Mouse (Mus musculus) ES-E14 (cell line): ENCODE results near the gene Gmpr2. TPM values are rescaled to one million over a fixed set of nuclear protein-coding genes. Genes with fewer than 3 reads are reported as not detected.

ENCODE experiments used
- DNase-seq: peaks from one replicate; pipeline ENCODE4 v3.0.0-alpha.2; 2013; ENCODE audit warnings: low read depth, low spot score
- H3K27ac ChIP-seq: 2 replicates; pipeline ENCODE4 v1.5.1; 2012; ENCODE audit warnings: low read depth, mild to moderate bottlenecking, low read length, moderate library complexity, mixed read lengths; ENCODE audit not compliant: poor library complexity, insufficient read depth, severe bottlenecking
- H3K36me3 ChIP-seq: 2 replicates; pipeline ENCODE4 v1.6.1; 2012; ENCODE audit warnings: mild to moderate bottlenecking, low read length, moderate library complexity, mixed read lengths; ENCODE audit not compliant: control insufficient read depth, poor library complexity, insufficient read depth, severe bottlenecking
- H3K4me1 ChIP-seq, 2 experiments: fragments of 150-350 bp in 1 of 2; sonication (generic) in 1 of 2; 2 replicates each; pipeline ENCODE4 v1.6.1; 2012; ENCODE audit warnings: low read length in 2 of 2, mild to moderate bottlenecking in 1 of 2, mixed read lengths in 1 of 2; ENCODE audit not compliant: control insufficient read depth in 2 of 2, insufficient read depth in 2 of 2, poor library complexity in 1 of 2
- H3K4me3 ChIP-seq, 2 experiments: fragments of 150-350 bp in 1 of 2; sonication (generic) in 1 of 2; 2 replicates each; pipeline ENCODE4 v1.5.1; 2012; ENCODE audit warnings: low read length in 2 of 2, low read depth in 1 of 2, mild to moderate bottlenecking in 1 of 2, mixed read lengths in 1 of 2; ENCODE audit not compliant: insufficient read depth in 1 of 2, poor library complexity in 1 of 2, severe bottlenecking in 1 of 2
- H3K9ac ChIP-seq: 2 replicates; pipeline ENCODE4 v1.6.1; 2012; ENCODE audit warnings: low read depth, mild to moderate bottlenecking, low read length, mixed read lengths; ENCODE audit not compliant: poor library complexity, insufficient read depth, severe bottlenecking
- H3K9me3 ChIP-seq: fragments of 150-350 bp; sonication (generic); 2 replicates; pipeline ENCODE4 v1.6.1; 2012; ENCODE audit warnings: low read depth, mild to moderate bottlenecking, low read length; ENCODE audit not compliant: control insufficient read depth, insufficient read depth
- CHD2 ChIP-seq: IDR thresholded peaks from 2 replicates; pipeline ENCODE4 v1.6.1; 2014; ENCODE audit warnings: mild to moderate bottlenecking, low read depth, low read length, inconsistent platforms
- HCFC1 ChIP-seq: IDR thresholded peaks from 2 replicates; pipeline ENCODE4 v1.6.1; 2012; ENCODE audit warnings: low read length, inconsistent platforms, borderline replicate concordance; ENCODE audit not compliant: insufficient read depth
- MAFK ChIP-seq: IDR thresholded peaks from 2 replicates; pipeline ENCODE4 v1.6.1; 2014; ENCODE audit warnings: mild to moderate bottlenecking, low read depth, low read length, inconsistent platforms; ENCODE audit not compliant: insufficient read depth
- ZC3H11A ChIP-seq: IDR thresholded peaks from 2 replicates; pipeline ENCODE4 v1.6.1; 2012; ENCODE audit warnings: low read depth, mild to moderate bottlenecking, inconsistent platforms, low read length, borderline replicate concordance
- ZNF384 ChIP-seq: IDR thresholded peaks from 2 replicates; pipeline ENCODE4 v1.6.1; 2012; ENCODE audit warnings: low read depth, low read length, inconsistent platforms
- in situ Hi-C, 2 experiments: fragments of 600-800 bp; cut with MboI; formaldehyde crosslinking; loops; one replicate each; pipeline ENCODE4 v1.15.1; 2025; ENCODE audit warnings: low sequenced_read_pairs in 2 of 2, inconsistent platforms in 1 of 2; ENCODE audit not compliant: unreplicated experiment in 2 of 2
- total RNA-seq: library from RNA; depleted of rRNA; stranded (reverse); fragments of 300-350 nt; gene quantifications from 2 replicates; pipeline ENCODE4 v1.2.3, GENCODE M21; 2012

Gene Gmpr2
- total RNA-seq, 1 experiment: 15.3 TPM

DNA sequence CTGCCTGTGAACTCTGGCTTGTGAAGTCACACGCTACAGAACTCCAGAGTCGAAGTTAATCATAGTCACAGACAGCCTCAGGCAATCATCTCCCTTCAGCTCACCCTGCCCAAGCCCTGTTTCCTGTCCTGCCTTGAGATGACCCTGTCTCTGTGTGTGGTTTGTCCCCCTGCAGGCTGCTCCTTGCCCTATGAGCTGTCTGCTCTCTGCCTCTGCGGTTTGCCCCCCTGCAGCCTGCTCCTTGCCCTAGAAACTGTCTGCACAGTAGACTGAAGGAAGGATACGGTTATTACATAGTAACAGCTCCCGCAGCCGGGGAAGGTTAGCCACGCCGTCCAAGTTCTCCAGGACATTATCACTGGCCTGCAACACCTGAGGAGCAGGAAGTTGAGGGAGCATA, 45.1 kb downstream of the Gmpr2 start:
- DNase-seq: no peak
- H3K4me1 ChIP-seq: peaks cover 12 to 35% of the 10 kb centered on the region in 2 experiments; a peak in 3 of 4 replicates
- H3K36me3 ChIP-seq: peaks cover 35% of the 10 kb centered on the region
- H3K9ac ChIP-seq: no peak overlapping the region
- H3K4me3 ChIP-seq: no peak overlapping the region
- no peak for TF ChIP-seq ZNF384
- TF ChIP-seq ZC3H11A: no peak
- no peak for TF ChIP-seq HCFC1
- TF ChIP-seq MAFK: no peak
- no peak for TF ChIP-seq CHD2
- no peaks in the 10 kb centered on the region for H3K9me3 ChIP-seq
- no peak overlapping the region for H3K27ac ChIP-seq
- in situ Hi-C loops: no loop called here

DNA sequence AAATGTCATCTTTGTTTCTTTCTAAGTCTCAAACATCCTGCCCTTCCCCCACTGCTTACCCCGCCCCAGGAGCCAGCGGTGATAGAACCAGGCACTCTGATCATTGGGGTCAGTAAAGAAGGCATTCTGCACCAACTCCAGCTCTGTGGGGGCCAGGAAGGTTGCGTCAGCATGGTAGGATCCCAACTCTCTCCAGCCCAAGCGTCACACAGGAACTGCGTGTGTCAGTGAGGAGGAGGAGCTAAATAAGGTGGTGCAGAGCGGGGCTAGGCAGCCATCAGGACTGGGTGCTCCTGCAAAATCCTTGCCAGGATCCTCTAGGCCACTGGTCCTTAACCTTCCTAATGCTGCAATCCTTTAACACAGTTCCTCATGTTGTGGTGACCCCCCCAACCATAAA, 48.0 kb downstream of the Gmpr2 start:
- DNase-seq: no peak
- Histone ChIP-seq H3K36me3 (peaks cover 35% of the 10 kb centered on the region), H3K4me3 (peak overlapping the region; percentile 19 to 35; a peak in 2 of 4 replicates), H3K27ac (no peak overlapping the region), H3K9ac (peak overlapping the region; percentile 44), H3K9me3 (no peaks in the 10 kb centered on the region), H3K4me1 (peaks cover 10 to 23% of the 10 kb centered on the region in 2 experiments; a peak in 3 of 4 replicates)
- TF ChIP-seq ZNF384 (no peak), HCFC1 (no peak), CHD2 (no peak), MAFK (no peak), ZC3H11A (no peak)
- in situ Hi-C loops: no loop called here

DNA sequence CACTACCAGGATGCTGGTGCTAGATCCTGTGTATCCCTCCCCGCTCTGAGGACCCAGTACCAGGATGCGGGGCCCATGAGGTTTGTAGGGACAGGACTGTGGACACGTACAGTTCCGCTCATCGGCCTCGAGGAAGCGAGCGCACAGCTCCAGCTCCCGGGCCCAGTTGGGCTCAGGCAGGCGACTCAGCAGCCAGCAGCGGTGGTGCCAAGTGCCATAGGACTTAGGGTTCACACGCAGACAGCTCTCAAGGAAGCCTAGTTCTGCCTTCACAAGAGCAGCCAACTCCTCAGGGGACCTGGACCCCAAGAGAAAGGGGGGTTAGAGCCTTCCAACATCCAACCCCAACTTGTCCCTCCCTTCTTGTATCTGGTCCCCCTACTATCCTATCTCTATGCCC, 48.9 kb downstream of the Gmpr2 start:
- H3K4me3 ChIP-seq: peak overlapping the region; percentile 39 to 41
- in situ Hi-C loops: no loop called here
- H3K9ac ChIP-seq: peak overlapping the region; percentile 33

DNA sequence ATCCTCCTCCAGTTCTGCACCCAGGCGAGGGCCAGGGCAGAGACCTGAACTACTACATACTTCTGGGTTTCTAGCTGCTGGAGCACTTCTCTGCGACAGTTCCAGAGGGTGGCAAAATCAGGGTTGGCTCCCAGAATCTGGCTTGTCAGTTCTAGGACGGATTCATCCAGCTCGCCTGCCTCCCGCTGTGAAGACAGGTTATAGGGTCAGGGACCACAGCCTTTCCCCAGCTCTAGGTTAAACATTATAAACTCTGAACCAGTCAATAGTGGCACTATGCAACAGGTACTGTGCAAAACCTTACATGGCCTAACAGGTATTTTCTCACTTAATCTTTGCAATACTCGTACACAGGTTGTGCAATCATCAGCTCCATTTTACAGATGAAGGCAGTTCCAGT, 49.3 kb downstream of the Gmpr2 start:
- TF ChIP-seq MAFK: no peak
- no peak for TF ChIP-seq ZC3H11A
- no peak for TF ChIP-seq HCFC1
- no peak for TF ChIP-seq ZNF384
- TF ChIP-seq CHD2: no peak
- no peak for DNase-seq
- Histone ChIP-seq H3K9ac (peak overlapping the region; percentile 33; the same call in 1 of the 2 replicates), H3K4me1 (peaks cover 6 to 27% of the 10 kb centered on the region in 2 experiments; a peak in 3 of 4 replicates), H3K4me3 (peak overlapping the region; percentile 76 to 90), H3K27ac (no peak overlapping the region), H3K36me3 (peaks cover 33% of the 10 kb centered on the region), H3K9me3 (no peaks in the 10 kb centered on the region)
- in situ Hi-C loops: no loop called here

More for the DNA sequence above, 48.9 kb downstream of the Gmpr2 start:
- H3K36me3 ChIP-seq: peaks cover 35% of the 10 kb centered on the region
- TF ChIP-seq ZNF384 (no peak), ZC3H11A (no peak), HCFC1 (no peak), MAFK (no peak), CHD2 (no peak)
- peaks cover 6 to 27% of the 10 kb centered on the region in 2 experiments; a peak in 3 of 4 replicates for H3K4me1 ChIP-seq
- DNase-seq: no peak
- H3K27ac ChIP-seq: no peak overlapping the region
- H3K9me3 ChIP-seq: no peaks in the 10 kb centered on the region

DNA sequence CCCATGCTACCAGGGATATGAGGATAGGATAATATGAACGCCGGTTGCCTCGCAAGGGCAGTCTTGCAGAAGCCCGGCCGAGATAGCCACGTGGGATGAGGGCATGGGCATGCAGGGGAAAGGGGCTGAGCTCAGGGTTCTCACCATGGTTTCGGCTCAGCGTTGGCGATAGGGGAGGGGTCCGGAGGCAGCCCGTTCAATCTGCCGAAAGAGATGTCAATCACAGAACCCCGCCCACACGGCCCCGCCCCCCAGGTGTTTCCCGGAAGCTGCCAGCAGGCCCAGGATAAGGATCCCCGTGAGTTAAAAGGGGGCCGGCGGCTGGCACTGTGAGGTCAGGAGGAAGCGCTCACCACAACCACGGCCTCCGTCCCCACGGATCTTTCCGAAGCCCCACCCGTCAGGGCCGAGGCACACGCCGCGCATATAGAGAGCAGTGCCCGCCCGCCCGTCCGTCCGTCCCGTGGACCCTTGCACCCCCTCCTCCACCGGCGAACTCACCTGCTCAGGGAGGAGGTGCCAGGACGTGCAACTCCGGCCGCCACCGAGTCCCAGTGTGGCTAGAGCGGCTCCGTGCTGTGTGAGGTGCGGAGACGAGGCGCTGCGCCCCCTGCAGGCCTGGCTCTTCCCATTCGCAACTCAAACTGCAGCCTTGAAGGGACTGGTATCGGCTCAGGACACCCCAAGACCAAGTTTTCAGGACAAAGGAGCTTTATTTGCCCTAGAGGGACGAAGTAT, 50.1 kb downstream of the Gmpr2 start, which contains the start of gene Rabggta:
Gene Rabggta (minus strand): TSS at position 564 of the 738 bp plus-strand sequence.
- H3K27ac ChIP-seq: peak within 1 kb of the TSS; percentile 78

More for the DNA sequence above, 50.1 kb downstream of the Gmpr2 start, which contains the start of gene Rabggta:
- no peaks in the 10 kb centered on the region for H3K9me3 ChIP-seq
- H3K4me3 ChIP-seq: peak within 1 kb of the TSS; percentile 76 to 90
- peak within 1 kb of the TSS; percentile 77 for H3K9ac ChIP-seq
- H3K4me1 ChIP-seq: peaks cover 6 to 27% of the 10 kb centered on the region in 2 experiments; a peak in 3 of 4 replicates
- H3K36me3 ChIP-seq: peaks cover 26% of the 10 kb centered on the region
- in situ Hi-C loops: no loop called here
- peak; percentile 95 for DNase-seq
- TF ChIP-seq HCFC1 (peak; percentile 80), ZC3H11A (no peak)
